Mouse (Mus musculus) frontal cortex, adult 2 months (tissue): ENCODE measurements around the gene Prim2. TPM values are rescaled to one million over a fixed set of nuclear protein-coding genes. Genes with fewer than 3 reads are reported as not detected.
"Not testable (repeated sequence)": the region's sequence is repeated elsewhere in the genome, so short reads cannot be mapped to it uniquely, and the experiment has no call there.

Experiments used
- DNase-seq, 2 experiments: peaks; one replicate each; pipeline ENCODE4 v3.0.0; 2022; ENCODE audit warnings: low spot score in 1 of 2; ENCODE audit errors: extremely low spot score in 1 of 2
- polyA plus RNA-seq: library from polyadenylated mRNA; depleted of rRNA; stranded (reverse); fragments of >200 nt; gene quantifications from 2 replicates; pipeline ENCODE4 v1.2.3, GENCODE M21; 2012

The Prim2 gene
- polyA plus RNA-seq, 1 experiment: 9.9 TPM

DNA sequence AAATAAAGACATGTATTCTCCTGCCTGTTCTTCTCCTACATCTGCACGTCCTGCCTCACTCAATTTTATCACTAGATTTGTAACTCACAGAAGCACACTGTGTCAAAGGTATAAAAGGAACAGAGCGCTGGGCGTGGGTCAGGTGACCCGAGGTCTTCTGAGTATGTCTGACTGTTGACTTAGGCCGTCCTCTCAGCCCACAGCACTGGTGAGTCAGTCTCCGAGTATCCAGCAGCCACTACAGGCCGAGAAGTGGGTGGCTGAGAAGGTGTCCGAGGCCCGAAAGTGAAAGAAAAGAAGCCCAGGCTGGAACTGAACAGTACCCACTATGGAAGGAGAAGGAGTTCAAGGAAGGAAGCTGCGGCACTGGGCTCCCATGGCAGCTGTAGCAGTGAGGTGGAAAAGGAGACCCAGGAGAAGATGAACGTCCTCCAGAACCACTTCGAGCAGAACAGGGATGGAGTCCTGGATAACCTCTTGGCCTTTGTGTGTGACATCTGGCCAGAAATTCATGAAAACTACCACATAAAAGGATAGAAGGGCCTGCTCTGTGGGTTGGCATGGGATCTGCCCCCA lies 11.9 kb downstream of the Prim2 start:
- no peak for DNase-seq

DNA sequence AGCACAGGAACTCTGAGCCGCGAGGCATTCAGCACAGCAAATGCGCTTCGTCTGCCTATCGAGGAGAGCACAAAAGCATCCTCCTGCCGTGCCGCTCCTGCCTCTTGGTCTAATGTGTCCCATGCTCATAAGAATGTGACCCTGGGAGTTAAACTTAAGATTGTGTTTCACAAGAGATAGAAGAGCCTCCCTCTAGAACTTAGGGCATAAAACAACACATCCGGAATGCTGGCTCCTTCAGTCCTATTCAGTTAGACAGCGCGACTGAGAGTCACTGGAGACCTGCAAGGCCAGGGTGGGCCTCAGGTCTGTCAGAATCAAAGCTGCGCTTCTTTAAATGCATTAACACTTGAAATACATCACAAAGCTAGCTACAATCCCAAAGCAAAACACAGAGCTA lies 18.7 kb downstream of the Prim2 start:
- no peak for DNase-seq

DNA sequence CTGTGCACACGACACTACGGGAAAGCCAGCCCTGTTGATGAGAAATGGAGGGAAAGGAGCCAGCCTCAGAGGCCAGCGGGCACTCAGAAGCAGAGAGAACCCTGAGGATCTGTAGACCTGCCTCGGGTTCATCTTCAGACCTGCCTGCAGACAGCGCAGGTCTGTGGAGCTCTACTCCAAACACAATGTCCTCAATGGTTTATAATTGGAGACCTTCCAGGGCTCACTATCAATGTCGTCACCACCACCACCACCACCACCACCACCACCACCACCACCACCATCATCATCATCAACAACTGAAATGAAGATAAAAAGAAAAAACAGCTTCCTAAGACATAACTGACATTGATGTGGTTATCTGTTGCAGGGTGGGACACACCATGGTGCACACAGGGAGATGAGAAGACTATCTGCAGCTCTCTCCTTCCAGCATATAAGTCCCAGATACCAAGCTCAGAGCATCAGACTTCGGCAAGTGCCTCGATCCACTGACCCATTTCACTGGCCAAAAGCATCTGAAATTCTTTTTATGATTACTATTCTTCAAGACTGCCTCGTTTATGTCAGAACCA lies 20.0 kb downstream of the Prim2 start:
- DNase-seq: no peak

DNA sequence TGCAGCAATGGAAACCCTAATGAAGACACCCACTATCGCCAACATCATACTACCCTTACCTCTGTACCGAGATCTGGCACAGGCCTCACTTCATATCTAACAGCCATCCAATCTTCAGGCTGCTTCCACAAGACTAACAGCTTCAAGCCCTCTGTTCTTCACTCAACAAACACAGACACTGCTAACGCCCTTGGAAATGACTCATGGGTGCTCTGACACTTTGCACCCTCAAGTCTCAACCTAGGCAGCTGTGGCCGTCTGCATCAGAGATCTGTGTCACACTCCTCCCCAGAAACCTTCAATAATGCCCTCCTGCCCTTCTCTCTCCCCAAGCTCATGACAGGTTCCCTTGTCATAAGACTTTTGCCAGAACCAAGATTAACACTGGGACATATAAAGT lies 20.6 kb downstream of the Prim2 start:
- no peak for DNase-seq

DNA sequence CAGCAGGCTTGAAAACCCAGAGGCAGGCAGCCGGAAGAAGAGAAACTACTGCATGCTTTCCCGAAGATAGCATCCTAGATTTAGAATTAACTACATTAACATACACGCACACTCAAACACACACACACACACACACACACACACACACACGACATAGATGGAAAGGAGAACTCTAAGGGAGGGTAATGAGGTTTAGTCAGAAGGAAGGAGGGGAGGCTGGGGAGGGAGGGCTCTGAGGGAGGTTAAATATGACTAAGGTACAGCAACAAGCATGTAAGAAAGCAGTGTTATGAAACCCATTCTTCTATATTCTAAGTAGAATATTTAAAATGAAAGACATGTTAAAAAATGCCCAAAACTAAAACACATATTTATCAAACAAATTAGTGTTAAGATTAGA lies 21.9 kb downstream of the Prim2 start:
- no peak for DNase-seq

DNA sequence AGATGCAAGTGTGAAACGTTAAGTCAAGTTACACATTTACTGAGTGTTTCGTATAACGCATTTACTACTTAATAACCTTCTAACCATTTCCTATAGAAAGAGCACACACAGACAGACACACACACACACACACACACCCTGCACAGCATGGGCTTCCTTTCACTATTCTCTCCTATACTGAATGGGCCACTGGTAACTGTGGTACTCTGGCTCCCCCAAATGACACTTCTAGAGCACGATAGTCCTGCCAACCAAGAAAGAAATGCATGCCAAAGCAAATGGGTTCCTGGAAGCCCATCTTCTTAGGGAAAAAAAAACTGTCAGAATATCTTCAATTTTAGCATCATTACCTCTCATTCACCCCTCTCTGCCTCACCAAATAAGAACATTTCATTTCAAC lies 22.4 kb downstream of the Prim2 start:
- peak; percentile 41 to 68 for DNase-seq

DNA sequence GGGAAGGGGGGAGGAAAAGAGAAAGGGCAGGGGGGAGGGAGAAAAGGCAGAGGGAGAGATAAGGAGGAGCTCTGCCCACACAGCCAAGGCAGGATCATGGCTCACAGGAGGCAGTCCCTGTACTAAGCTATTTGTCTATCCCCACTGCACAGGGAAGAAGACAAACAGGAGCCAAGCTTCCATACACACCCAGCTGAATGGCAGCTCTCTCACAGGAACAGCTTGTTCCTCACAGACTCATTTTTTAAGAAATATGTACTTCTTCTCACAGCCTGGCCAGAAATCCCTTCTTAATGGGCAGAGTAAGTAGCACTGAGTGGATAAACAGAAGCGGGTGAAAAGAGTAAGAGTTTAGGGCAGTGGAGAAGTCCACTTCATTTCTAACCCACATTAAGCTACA lies 23.9 kb downstream of the Prim2 start:
- no peak for DNase-seq

DNA sequence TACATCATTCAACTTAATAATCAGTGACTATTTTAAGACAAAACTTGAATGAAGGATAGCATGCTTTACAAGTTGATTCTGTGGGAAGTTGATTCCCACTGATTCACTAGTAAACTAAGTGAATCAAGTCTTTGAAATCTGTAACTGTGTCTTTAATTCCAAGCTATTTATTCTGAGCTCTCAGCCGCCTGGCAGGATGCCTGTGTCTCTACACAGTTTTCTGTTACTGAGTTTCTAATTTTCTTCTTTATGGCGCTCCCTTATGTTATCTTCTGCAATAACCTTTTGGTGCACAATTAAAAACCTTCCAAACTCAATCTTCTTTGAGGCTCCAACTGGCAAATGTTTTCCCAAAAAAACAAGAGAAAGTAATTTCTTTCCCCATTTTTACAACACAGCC lies 28.5 kb downstream of the Prim2 start:
- peak; percentile 47 to 71 for DNase-seq

DNA sequence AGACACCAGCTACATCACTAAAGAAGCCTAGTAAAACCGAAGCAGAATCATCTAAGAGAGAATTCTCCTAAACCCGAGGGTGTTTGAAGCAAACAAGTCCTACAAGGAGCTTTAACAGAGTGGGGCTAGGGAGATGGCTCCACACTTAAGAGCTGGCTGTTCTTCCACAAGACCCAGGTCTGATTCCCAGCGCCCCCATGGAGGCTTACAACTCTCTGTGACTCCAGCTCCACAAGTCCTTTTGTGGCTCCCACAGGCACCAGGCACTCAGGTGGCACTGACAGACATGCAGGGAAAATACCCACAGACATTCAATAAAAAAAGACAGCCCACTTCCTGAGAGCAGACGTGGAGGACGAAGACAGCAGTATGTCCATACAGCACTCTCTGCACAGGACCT lies 29.5 kb downstream of the Prim2 start:
- no peak for DNase-seq

DNA sequence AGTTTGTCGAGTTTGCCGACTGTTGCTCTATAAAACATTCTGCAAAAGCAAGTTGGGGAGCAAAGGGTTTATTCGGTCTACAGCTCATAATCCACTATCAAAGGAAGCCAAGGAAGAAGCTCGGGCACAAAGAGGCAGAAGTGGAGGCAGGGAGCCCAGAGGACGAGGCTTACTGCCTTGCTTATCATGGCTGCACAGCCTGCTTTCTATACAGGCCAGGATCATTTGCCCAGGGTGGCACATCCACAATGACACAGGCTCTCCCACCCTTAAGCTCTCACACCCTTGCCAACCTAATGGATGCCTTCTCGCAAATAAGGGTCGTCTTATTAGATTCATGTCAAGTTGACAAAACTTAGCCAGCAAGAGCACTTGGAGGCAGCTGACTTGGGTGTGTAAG lies 30.4 kb downstream of the Prim2 start:
- DNase-seq: no peak

DNA sequence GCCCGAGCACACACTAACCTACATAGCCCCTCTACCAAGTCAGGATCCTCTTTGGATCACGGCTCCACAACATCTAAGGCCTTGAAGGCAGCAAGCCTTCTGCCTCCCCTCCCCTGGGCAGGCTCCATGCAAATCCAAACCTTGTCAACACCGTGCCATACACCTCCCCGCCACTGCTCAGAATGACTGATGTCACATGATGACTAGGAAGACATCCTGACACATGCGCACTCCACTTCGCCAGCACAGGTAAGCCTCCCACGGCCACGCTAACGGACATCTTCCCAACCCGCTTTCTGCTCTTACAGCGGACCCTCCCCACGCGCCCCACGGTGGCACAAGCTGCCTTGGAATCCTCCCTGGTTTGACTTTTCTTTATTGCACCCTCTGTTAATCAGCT lies 31.8 kb downstream of the Prim2 start:
- no peak for DNase-seq

DNA sequence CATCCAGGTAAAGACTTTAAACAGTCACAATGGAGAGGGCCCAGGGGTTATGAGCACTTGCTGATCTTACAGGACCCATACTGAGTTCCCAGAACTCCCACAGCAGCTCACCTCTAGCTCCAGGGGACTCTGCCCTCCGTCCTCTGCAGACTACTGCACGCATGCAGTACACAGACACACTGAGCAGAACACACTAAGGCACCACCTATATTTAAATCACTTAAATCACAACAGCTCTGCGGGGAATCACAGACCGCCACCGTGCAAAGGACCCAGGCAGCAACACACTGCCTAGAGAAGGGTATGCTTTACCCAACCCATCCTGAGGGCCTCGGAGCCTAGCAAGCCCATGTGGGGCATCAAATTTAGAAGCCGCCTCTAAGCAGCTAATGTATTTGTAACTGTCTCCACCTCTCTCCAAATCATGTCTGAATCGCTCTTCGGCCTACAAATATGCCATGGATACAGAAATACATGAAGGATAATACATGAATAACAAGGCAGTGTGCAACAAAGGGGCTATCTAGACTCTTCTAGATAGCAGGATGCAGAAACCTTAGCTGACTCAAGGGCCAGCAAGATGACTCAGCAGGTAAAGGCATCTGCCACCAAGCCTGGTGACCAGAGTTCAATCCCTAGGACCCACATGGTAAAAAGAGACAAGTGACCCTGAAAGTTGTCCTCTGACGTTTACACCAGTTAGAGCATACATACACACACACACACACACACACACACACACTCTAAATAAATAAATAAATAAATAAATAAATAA lies 33.0 kb downstream of the Prim2 start:
- peak in 1 of 2 experiments; percentile 20 for DNase-seq

DNA sequence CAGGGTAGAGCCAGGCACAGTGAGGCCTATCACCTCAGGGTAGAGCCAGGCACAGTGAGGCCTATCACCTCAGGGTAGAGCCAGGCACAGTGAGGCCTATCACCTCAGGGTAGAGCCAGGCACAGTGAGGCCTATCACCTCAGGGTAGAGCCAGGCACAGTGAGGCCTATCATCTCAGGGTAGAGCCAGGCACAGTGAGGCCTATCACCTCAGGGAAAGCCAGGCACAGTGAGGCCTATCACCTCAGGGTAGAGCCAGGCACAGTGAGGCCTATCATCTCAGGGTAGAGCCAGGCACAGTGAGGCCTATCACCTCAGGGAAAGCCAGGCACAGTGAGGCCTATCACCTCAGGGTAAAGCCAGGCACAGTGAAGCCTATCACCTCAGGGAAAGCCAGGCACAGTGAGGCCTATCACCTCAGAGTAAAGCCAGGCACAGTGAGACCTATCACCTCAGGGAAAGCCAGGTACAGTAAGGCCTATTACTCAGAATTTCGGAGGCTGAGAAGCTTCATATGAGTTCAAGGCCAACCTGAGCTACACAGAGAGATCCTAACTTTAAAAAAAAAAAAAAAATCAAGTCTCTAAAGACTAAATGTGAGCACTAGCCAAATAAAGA lies 38.5 kb downstream of the Prim2 start:
- DNase-seq: not testable (repeated sequence)

DNA sequence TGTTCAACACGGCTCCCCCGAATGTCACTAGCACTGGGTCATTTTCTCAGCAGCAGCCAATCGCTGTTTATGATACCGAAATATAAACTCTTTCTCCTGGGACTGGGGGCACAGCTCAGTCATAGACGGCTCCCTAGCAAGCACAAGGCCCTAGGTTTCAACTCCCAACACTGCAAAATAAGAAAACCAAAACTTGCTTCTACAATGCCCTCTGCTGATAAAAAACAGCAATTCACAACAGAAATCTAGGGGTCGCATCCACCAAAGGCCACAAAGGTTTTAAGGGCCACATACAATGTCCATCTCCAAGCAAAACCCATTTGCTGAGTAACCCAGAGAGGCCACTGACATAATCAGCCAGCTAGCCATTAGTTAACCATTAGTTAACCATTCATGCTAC lies 41.8 kb downstream of the Prim2 start:
- no peak for DNase-seq

DNA sequence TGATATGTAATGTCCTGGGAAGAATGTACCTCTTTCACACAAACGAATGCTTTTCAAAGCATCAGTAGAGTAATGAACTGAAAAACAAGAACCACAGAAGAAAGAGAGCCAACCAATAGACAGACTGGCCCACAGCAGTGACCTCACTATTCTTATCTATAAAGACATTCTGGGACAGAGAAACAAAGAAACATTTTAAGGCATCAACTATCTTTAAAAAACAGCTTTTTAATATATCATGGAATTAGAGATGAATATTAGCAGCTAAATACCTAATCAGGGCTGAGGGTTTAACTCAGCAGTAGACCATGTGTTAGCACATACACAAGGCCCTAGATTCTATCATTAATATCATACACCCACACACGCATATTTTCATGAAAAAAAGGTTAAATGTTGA lies 42.5 kb downstream of the Prim2 start:
- no peak for DNase-seq

DNA sequence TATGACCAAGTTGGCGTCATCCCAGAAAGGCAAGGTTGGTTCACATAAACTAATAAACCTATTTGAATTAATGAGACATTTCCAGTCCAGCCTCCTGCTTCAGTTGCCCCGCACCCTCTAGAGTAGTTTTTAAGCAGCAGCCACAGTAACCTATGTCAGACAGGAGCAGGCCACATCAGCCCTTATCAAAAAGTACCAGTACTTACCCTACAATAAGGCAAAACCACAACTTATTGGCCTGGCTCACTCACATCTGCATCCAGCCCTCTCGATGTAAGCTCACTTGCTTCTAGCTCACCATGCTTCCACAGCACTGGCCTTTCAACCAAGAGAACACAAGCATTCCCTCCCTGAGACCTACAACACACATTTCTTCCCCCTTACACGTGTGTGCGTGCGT lies 44.7 kb downstream of the Prim2 start:
- no peak for DNase-seq

DNA sequence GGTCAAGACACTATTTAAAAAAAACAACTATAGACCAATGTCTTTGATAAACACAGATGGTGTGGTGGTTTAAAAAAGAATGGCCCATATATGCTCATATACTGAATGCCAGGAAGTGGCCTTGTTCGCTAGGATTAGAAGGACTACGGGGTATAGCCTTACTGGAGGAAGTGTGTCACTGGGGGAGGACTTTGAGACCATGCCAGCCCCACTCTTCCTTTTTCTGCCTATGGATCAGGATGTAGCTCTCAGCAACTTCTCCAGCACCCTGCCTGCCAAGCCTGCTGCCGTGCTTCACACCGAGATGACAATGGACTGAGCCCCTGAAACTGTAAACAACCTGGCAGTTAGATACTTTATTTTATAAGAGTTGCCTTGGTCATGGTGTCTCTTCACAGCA lies 45.2 kb downstream of the Prim2 start:
- no peak for DNase-seq

DNA sequence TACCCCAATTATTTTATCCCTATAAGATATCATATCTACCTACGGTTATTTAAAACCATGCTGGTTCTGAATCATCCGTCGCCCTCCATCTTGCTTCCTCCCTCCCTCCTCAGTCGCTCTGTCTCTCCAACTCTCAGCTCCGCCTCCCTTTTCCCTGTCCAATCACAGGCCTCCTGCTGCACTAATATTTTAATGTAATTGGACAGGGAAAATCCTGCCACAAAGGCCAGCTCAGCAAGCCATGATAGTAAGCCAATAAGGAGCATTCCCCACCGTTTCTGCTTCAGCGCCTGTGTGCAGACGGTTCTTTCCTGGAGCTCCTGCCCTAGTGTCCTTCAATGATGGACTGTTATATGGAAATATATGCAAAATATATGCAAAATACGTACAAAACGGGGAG lies 47.8 kb downstream of the Prim2 start:
- no peak for DNase-seq

DNA sequence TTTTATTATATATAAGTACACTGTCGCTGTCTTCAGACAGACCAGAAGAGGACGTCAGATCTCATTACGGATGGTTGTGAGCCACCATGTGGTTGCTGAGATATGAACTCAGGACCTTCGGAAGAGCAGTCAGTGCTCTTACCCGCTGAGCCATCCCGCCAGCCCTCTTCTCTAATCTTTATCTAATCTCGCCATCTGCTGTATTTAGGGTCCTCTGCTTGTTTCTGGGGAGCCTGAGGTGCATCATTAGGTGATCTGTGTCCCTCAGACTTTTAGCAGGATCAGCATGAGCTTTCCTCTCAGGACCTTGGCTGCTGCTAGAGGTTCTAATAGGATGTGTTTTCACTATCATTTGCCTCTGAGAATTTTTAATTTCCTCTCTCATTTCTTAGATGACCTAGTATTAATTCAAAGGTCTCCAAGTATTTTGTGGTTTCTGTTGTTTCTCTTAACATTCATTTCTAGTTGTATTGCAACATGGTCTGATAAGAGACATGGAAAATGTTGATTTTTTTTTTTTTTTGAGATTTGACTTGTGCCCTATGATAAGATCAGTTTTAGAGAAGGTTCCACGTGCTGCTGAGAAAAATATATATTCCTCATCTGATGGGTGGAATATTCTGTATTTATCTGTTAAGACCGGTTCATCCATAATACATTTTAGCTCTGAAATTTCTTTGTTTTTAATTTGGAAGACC lies 49.4 kb downstream of the Prim2 start:
- DNase-seq: no peak

DNA sequence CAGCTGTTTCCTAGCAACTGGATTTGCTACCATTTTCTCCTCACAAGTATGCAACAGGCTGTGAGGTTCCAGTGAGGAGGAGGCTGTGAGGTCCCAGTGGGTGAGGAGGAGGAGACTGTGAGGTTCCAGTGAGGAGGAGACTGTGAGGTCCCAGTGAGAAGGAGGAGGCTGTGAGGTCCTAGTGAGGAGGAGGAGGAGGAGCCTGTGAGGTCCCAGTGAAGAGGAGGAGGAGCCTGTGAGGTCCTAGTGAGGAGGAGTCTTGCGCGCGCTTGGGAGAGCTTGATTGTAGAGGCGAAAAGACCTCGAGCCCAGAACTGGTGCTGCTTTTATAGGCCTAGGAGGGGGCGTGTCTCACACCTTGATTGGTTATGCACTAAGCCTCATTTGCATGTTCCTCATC lies 53.0 kb downstream of the Prim2 start:
- DNase-seq: not testable (repeated sequence)

DNA sequence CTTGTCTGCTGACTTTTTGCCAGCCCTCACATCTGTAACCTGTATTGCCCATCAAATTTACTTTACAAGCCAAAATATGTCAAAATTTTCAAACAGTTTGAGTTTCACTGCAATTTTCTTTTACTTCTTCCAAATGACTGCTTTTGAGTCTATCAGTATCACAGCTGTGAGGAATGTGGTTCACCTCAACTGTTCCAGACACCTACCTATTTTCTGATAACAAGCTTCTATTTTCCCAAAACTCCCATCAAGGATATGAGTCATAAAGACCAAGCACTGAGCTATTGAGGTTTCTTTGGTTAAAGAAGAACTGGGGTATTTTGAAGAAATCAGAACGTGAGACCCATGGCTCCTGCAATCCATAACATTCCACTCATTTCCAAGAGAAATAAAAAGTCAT lies 57.5 kb downstream of the Prim2 start:
- no peak for DNase-seq
